Mouse (Mus musculus): ENCODE measurements around the gene Atp2a1. TPM values are rescaled to one million over a fixed set of nuclear protein-coding genes. Genes with fewer than 3 reads are reported as not detected.
A peak's percentile ranks its signal among the peaks of the same experiment; 100 is the strongest.

Gene Atp2a1
- total RNA-seq, 1 experiment: 0.27 TPM

- H3K27ac ChIP-seq (ENCODE audit: insufficient read depth, low read depth, low read length, poor library complexity, severe bottlenecking): no peak overlapping the region
- peaks cover 13% of the 10 kb centered on the region; the same call in 1 of the 2 replicates for H3K36me3 ChIP-seq (ENCODE audit: control insufficient read depth, insufficient read depth, low read length, poor library complexity, severe bottlenecking)
- H3K9ac ChIP-seq (ENCODE audit: insufficient read depth, low read depth, low read length, poor library complexity, severe bottlenecking): no peak overlapping the region
- TF ChIP-seq ZNF384 (IDR thresholded peaks at IDR 0.05; ENCODE audit: low read depth, low read length) (no peak), MAFK (IDR thresholded peaks at IDR 0.05; ENCODE audit: insufficient read depth, low read depth, low read length) (no peak), ZC3H11A (IDR thresholded peaks at IDR 0.05; ENCODE audit: borderline replicate concordance, low read depth, low read length) (0 out of 2 replicates have a peak, but pooled peaks have one; percentile 3), CHD2 (IDR thresholded peaks at IDR 0.05; ENCODE audit: low read depth, low read length) (no peak), HCFC1 (IDR thresholded peaks at IDR 0.05; ENCODE audit: borderline replicate concordance, insufficient read depth, low read length) (no peak)
- no peaks in the 10 kb centered on the region for H3K9me3 ChIP-seq (ENCODE audit: control insufficient read depth, insufficient read depth, low read depth, low read length)
- in situ Hi-C loops (cut with MboI; ENCODE audit: low sequenced_read_pairs in 2 of 2, unreplicated experiment in 2 of 2): no loop called here
- H3K4me3 ChIP-seq (ENCODE audit: insufficient read depth in 1 of 2, low read depth in 1 of 2, low read length in 2 of 2, poor library complexity in 1 of 2, severe bottlenecking in 1 of 2): no peak overlapping the region
- H3K4me1 ChIP-seq (ENCODE audit: control insufficient read depth in 2 of 2, insufficient read depth in 2 of 2, low read length in 2 of 2, poor library complexity in 1 of 2): peaks cover 5 to 9% of the 10 kb centered on the region in 2 experiments; a peak in 3 of 4 replicates
- DNase-seq (ENCODE audit: low read depth, low spot score): peak; percentile 54
Measured at GRCm38 (mm10) chr7:126436851-126437250, 26.1 kb downstream of the Atp2a1 start.

GRCm38 (mm10) chr7:126435801-126436200, 27.1 kb downstream of the Atp2a1 start:
- H3K9ac ChIP-seq (ENCODE audit: insufficient read depth, low read depth, low read length, poor library complexity, severe bottlenecking): no peak overlapping the region
- in situ Hi-C loops (cut with MboI; ENCODE audit: low sequenced_read_pairs in 2 of 2, unreplicated experiment in 2 of 2): no loop called here
- H3K9me3 ChIP-seq (ENCODE audit: control insufficient read depth, insufficient read depth, low read depth, low read length): no peaks in the 10 kb centered on the region
- H3K4me3 ChIP-seq (ENCODE audit: insufficient read depth in 1 of 2, low read depth in 1 of 2, low read length in 2 of 2, poor library complexity in 1 of 2, severe bottlenecking in 1 of 2): no peak overlapping the region
- no peak for DNase-seq (ENCODE audit: low read depth, low spot score)
- H3K27ac ChIP-seq (ENCODE audit: insufficient read depth, low read depth, low read length, poor library complexity, severe bottlenecking): no peak overlapping the region
- no peak for TF ChIP-seq MAFK (IDR thresholded peaks at IDR 0.05; ENCODE audit: insufficient read depth, low read depth, low read length)
- TF ChIP-seq CHD2 (IDR thresholded peaks at IDR 0.05; ENCODE audit: low read depth, low read length): no peak
- TF ChIP-seq ZC3H11A (IDR thresholded peaks at IDR 0.05; ENCODE audit: borderline replicate concordance, low read depth, low read length): no peak
- TF ChIP-seq HCFC1 (IDR thresholded peaks at IDR 0.05; ENCODE audit: borderline replicate concordance, insufficient read depth, low read length): no peak
- TF ChIP-seq ZNF384 (IDR thresholded peaks at IDR 0.05; ENCODE audit: low read depth, low read length): no peak
- H3K4me1 ChIP-seq (ENCODE audit: control insufficient read depth in 2 of 2, insufficient read depth in 2 of 2, low read length in 2 of 2, poor library complexity in 1 of 2): peaks cover 5 to 9% of the 10 kb centered on the region in 2 experiments; a peak in 3 of 4 replicates
- H3K36me3 ChIP-seq (ENCODE audit: control insufficient read depth, insufficient read depth, low read length, poor library complexity, severe bottlenecking): peaks cover 11% of the 10 kb centered on the region; the same call in 1 of the 2 replicates

- no peak overlapping the region for H3K27ac ChIP-seq (ENCODE audit: insufficient read depth, low read depth, low read length, poor library complexity, severe bottlenecking)
- in situ Hi-C loops (cut with MboI; ENCODE audit: low sequenced_read_pairs in 2 of 2, unreplicated experiment in 2 of 2): no loop called here
Measured at GRCm38 (mm10) chr7:126434726-126435125, 28.2 kb downstream of the Atp2a1 start.

GRCm38 (mm10) chr7:126430167-126430566, 32.7 kb downstream of the Atp2a1 start:
- Histone ChIP-seq H3K9ac (ENCODE audit: insufficient read depth, low read depth, low read length, poor library complexity, severe bottlenecking) (no peak overlapping the region), H3K4me3 (ENCODE audit: insufficient read depth in 1 of 2, low read depth in 1 of 2, low read length in 2 of 2, poor library complexity in 1 of 2, severe bottlenecking in 1 of 2) (no peak overlapping the region), H3K4me1 (ENCODE audit: control insufficient read depth in 2 of 2, insufficient read depth in 2 of 2, low read length in 2 of 2, poor library complexity in 1 of 2) (peaks cover 2 to 10% of the 10 kb centered on the region in 2 experiments; a peak in 1 of 4 replicates), H3K36me3 (ENCODE audit: control insufficient read depth, insufficient read depth, low read length, poor library complexity, severe bottlenecking) (peaks cover 9% of the 10 kb centered on the region; the same call in 1 of the 2 replicates), H3K27ac (ENCODE audit: insufficient read depth, low read depth, low read length, poor library complexity, severe bottlenecking) (no peak overlapping the region), H3K9me3 (ENCODE audit: control insufficient read depth, insufficient read depth, low read depth, low read length) (no peaks in the 10 kb centered on the region)
- no peak for DNase-seq (ENCODE audit: low read depth, low spot score)
- in situ Hi-C loops (cut with MboI; ENCODE audit: low sequenced_read_pairs in 2 of 2, unreplicated experiment in 2 of 2): no loop called here
- TF ChIP-seq HCFC1 (IDR thresholded peaks at IDR 0.05; ENCODE audit: borderline replicate concordance, insufficient read depth, low read length) (no peak), CHD2 (IDR thresholded peaks at IDR 0.05; ENCODE audit: low read depth, low read length) (no peak), ZC3H11A (IDR thresholded peaks at IDR 0.05; ENCODE audit: borderline replicate concordance, low read depth, low read length) (no peak), MAFK (IDR thresholded peaks at IDR 0.05; ENCODE audit: insufficient read depth, low read depth, low read length) (no peak), ZNF384 (IDR thresholded peaks at IDR 0.05; ENCODE audit: low read depth, low read length) (no peak)

More at GRCm38 (mm10) chr7:126434726-126435125, 28.2 kb downstream of the Atp2a1 start:
- no peak for DNase-seq (ENCODE audit: low read depth, low spot score)
- TF ChIP-seq ZNF384 (IDR thresholded peaks at IDR 0.05; ENCODE audit: low read depth, low read length): no peak
- no peak for TF ChIP-seq MAFK (IDR thresholded peaks at IDR 0.05; ENCODE audit: insufficient read depth, low read depth, low read length)
- no peak for TF ChIP-seq HCFC1 (IDR thresholded peaks at IDR 0.05; ENCODE audit: borderline replicate concordance, insufficient read depth, low read length)
- TF ChIP-seq CHD2 (IDR thresholded peaks at IDR 0.05; ENCODE audit: low read depth, low read length): no peak
- no peak for TF ChIP-seq ZC3H11A (IDR thresholded peaks at IDR 0.05; ENCODE audit: borderline replicate concordance, low read depth, low read length)
- no peak overlapping the region for H3K9ac ChIP-seq (ENCODE audit: insufficient read depth, low read depth, low read length, poor library complexity, severe bottlenecking)
- H3K9me3 ChIP-seq (ENCODE audit: control insufficient read depth, insufficient read depth, low read depth, low read length): no peaks in the 10 kb centered on the region
- peaks cover 9% of the 10 kb centered on the region; the same call in 1 of the 2 replicates for H3K36me3 ChIP-seq (ENCODE audit: control insufficient read depth, insufficient read depth, low read length, poor library complexity, severe bottlenecking)
- no peak overlapping the region for H3K4me3 ChIP-seq (ENCODE audit: insufficient read depth in 1 of 2, low read depth in 1 of 2, low read length in 2 of 2, poor library complexity in 1 of 2, severe bottlenecking in 1 of 2)
- peaks cover 5 to 7% of the 10 kb centered on the region in 2 experiments; a peak in 3 of 4 replicates for H3K4me1 ChIP-seq (ENCODE audit: control insufficient read depth in 2 of 2, insufficient read depth in 2 of 2, low read length in 2 of 2, poor library complexity in 1 of 2)
